Mouse (Mus musculus) forebrain, embryonic 14.5 days (tissue): ENCODE measurements around the gene 9130019O22Rik. TPM values are rescaled to one million over a fixed set of nuclear protein-coding genes. Genes with fewer than 3 reads are reported as not detected.

ENCODE experiments used
- ATAC-seq: fragments of 200-750 bp; cut with Nextera tagmentation; 2 replicates; pipeline ENCODE4 v1.8.0; 2017; ENCODE audit warnings: mild to moderate bottlenecking, moderate library complexity
- DNase-seq: peaks from one replicate; pipeline ENCODE4 v3.0.0-alpha.2; 2015; ENCODE audit warnings: low spot score
- H3K27ac ChIP-seq: fragments of 300-500 bp; sonication (generic); 2 replicates; pipeline ENCODE4 v1.5.1; 2014; ENCODE audit warnings: low read depth, mild to moderate bottlenecking, control low read depth, low read length, moderate library complexity
- H3K27me3 ChIP-seq: fragments of 300-500 bp; sonication (generic); replicated peaks from 2 replicates; pipeline ENCODE4 v1.6.1; 2014; ENCODE audit warnings: low read length, control low read depth, mixed read lengths; ENCODE audit not compliant: control insufficient read depth, insufficient read depth
- H3K36me3 ChIP-seq: fragments of 300-500 bp; sonication (generic); 2 replicates; pipeline ENCODE4 v1.6.1; 2014; ENCODE audit warnings: low read length, control low read depth; ENCODE audit not compliant: control insufficient read depth, insufficient read depth
- H3K4me1 ChIP-seq: fragments of 300-500 bp; sonication (generic); 2 replicates; pipeline ENCODE4 v1.6.1; 2014; ENCODE audit warnings: antibody characterized with exemption, low read length, control low read depth; ENCODE audit not compliant: control insufficient read depth, insufficient read depth
- H3K4me2 ChIP-seq: fragments of 300-500 bp; sonication (generic); 2 replicates; pipeline ENCODE4 v1.6.1; 2014; ENCODE audit warnings: mild to moderate bottlenecking, control low read depth, low read length
- H3K4me3 ChIP-seq: fragments of 300-500 bp; sonication (generic); 2 replicates; pipeline ENCODE4 v1.5.1; 2014; ENCODE audit warnings: low read depth, low read length, control low read depth
- H3K9ac ChIP-seq: fragments of 300-500 bp; sonication (generic); 2 replicates; pipeline ENCODE4 v1.6.1; 2014; ENCODE audit warnings: mild to moderate bottlenecking, low read length, control low read depth, moderate library complexity
- H3K9me3 ChIP-seq: fragments of 300-500 bp; sonication (generic); replicated peaks from 2 replicates; pipeline ENCODE4 v1.6.1; 2016; ENCODE audit warnings: low read length, control low read depth, mixed read lengths; ENCODE audit not compliant: control insufficient read depth
- WGBS: fragments of 180-500 bp; shearing (Covaris S2); extraction: QIAGEN DNeasy Blood & Tissue Kit; methylation state at CpG from one replicate; pipeline ENCODE4 v1.1.7; 2014; 5-methylcytosine and 5-hydroxymethylcytosine counted together
- polyA plus RNA-seq: library from polyadenylated mRNA; unstranded; fragments of >200 nt; fragmentation: Nextera tagmentation; extraction: Ambion mirVana; gene quantifications from 2 replicates; pipeline ENCODE4 v1.2.1, GENCODE M21; 2014

The 9130019O22Rik gene
- 5.5 and 6.6 TPM in 2 replicates for polyA plus RNA-seq

- no peaks in the 10 kb centered on the region for H3K27me3 ChIP-seq
- H3K4me1 ChIP-seq = no peaks in the 10 kb centered on the region
- H3K36me3 ChIP-seq = peaks cover 7% of the 10 kb centered on the region
- peak; percentile 92 for ATAC-seq
- 24% methylated on average over 37 of the region's 38 CpGs for WGBS
- DNase-seq = peak; percentile 94
- peak within 1 kb of the TSS; percentile 51 for H3K4me3 ChIP-seq
- H3K27ac ChIP-seq = no peak within 1 kb of the TSS
- H3K4me2 ChIP-seq = peak within 1 kb of the TSS; percentile 59
- H3K9ac ChIP-seq = peak within 1 kb of the TSS; percentile 68
- no peaks in the 10 kb centered on the region for H3K9me3 ChIP-seq
Measured at GRCm38 (mm10) chr7:127386641-127387392, at the start of gene 9130019O22Rik. 9130019O22Rik (minus strand) TSS chr7:127387166.

- DNase-seq = no peak
- no peaks in the 10 kb centered on the region for H3K4me1 ChIP-seq
- no peak for ATAC-seq
- WGBS = 95% methylated on average over 4 of the region's 4 CpGs
- H3K4me3 ChIP-seq = no peak overlapping the region
- H3K9me3 ChIP-seq = 0 out of 2 replicates have a peak, but pooled peaks cover 2% of the 10 kb centered on the region
- H3K4me2 ChIP-seq = no peak overlapping the region
- H3K27me3 ChIP-seq = peaks cover 5% of the 10 kb centered on the region; the same call in 1 of the 2 replicates
- no peak overlapping the region for H3K9ac ChIP-seq
- no peaks in the 10 kb centered on the region for H3K36me3 ChIP-seq
- no peak overlapping the region for H3K27ac ChIP-seq
Measured at GRCm38 (mm10) chr7:127435206-127435605, 48.2 kb upstream of the 9130019O22Rik start.

GRCm38 (mm10) chr7:127426354-127426753, 39.4 kb upstream of the 9130019O22Rik start:
- 71% methylated on average over 3 of the region's 3 CpGs for WGBS
- 0 out of 2 replicates have a peak, but pooled peaks cover 4% of the 10 kb centered on the region for H3K27me3 ChIP-seq

GRCm38 (mm10) chr7:127425911-127426310, 38.9 kb upstream of the 9130019O22Rik start:
- no peaks in the 10 kb centered on the region for H3K36me3 ChIP-seq
- peaks cover 3% of the 10 kb centered on the region for H3K4me1 ChIP-seq
- no peak overlapping the region for H3K9ac ChIP-seq
- H3K9me3 ChIP-seq = no peaks in the 10 kb centered on the region
- no peak overlapping the region for H3K4me3 ChIP-seq
- H3K4me2 ChIP-seq = no peak overlapping the region
- 83% methylated on average over 2 of the region's 2 CpGs for WGBS
- H3K27me3 ChIP-seq = 0 out of 2 replicates have a peak, but pooled peaks cover 4% of the 10 kb centered on the region
- no peak for DNase-seq
- ATAC-seq = no peak
- H3K27ac ChIP-seq = no peak overlapping the region

More at GRCm38 (mm10) chr7:127426354-127426753, 39.4 kb upstream of the 9130019O22Rik start:
- Histone ChIP-seq H3K4me3 (no peak overlapping the region), H3K9me3 (no peaks in the 10 kb centered on the region), H3K36me3 (no peaks in the 10 kb centered on the region), H3K27ac (no peak overlapping the region), H3K4me2 (no peak overlapping the region), H3K9ac (no peak overlapping the region), H3K4me1 (no peaks in the 10 kb centered on the region)
- no peak for ATAC-seq
- DNase-seq = no peak

- H3K36me3 ChIP-seq = no peaks in the 10 kb centered on the region
- no peaks in the 10 kb centered on the region for H3K9me3 ChIP-seq
- ATAC-seq (no peak), DNase-seq (no peak)
- no peak overlapping the region for H3K9ac ChIP-seq
- 89% methylated on average over 3 of the region's 3 CpGs for WGBS
- H3K4me2 ChIP-seq = no peak overlapping the region
- H3K4me1 ChIP-seq = peaks cover 5% of the 10 kb centered on the region
- no peak overlapping the region for H3K4me3 ChIP-seq
- 0 out of 2 replicates have a peak, but pooled peaks cover 4% of the 10 kb centered on the region for H3K27me3 ChIP-seq
- H3K27ac ChIP-seq = no peak overlapping the region
Measured at GRCm38 (mm10) chr7:127425291-127425690, 38.3 kb upstream of the 9130019O22Rik start.

- DNase-seq = peak; percentile 65
- H3K27ac ChIP-seq = no peak overlapping the region
- peak overlapping the region; percentile 75 for H3K4me3 ChIP-seq
- ATAC-seq = peak; percentile 78
- H3K27me3 ChIP-seq = 0 out of 2 replicates have a peak, but pooled peaks cover 4% of the 10 kb centered on the region
- no peaks in the 10 kb centered on the region for H3K9me3 ChIP-seq
- H3K9ac ChIP-seq = peak overlapping the region; percentile 92; the same call in 1 of the 2 replicates
- peaks cover 18% of the 10 kb centered on the region for H3K36me3 ChIP-seq
- WGBS = under 1% methylated on average over 15 of the region's 15 CpGs
- H3K4me2 ChIP-seq = peak overlapping the region; percentile 81
- H3K4me1 ChIP-seq = peaks cover 5% of the 10 kb centered on the region
Measured at GRCm38 (mm10) chr7:127422247-127422646, 35.3 kb upstream of the 9130019O22Rik start.

- DNase-seq (peak; percentile 94), ATAC-seq (peak; percentile 99)
- peaks cover 5% of the 10 kb centered on the region for H3K4me1 ChIP-seq
- no peaks in the 10 kb centered on the region for H3K9me3 ChIP-seq
- peak within 1 kb of the TSS; percentile 75 for H3K4me3 ChIP-seq
- peak within 1 kb of the TSS; percentile 92 for H3K9ac ChIP-seq
- peak within 1 kb of the TSS; percentile 58 for H3K27ac ChIP-seq
- H3K27me3 ChIP-seq = 0 out of 2 replicates have a peak, but pooled peaks cover 4% of the 10 kb centered on the region
- peak within 1 kb of the TSS; percentile 81 for H3K4me2 ChIP-seq
- WGBS = 1% methylated on average over 44 of the region's 48 CpGs
- H3K36me3 ChIP-seq = peaks cover 18% of the 10 kb centered on the region
Measured at GRCm38 (mm10) chr7:127421388-127422191, 34.6 kb upstream of the 9130019O22Rik start, which contains the start of gene Zfp688. Zfp688 (minus strand) TSS chr7:127422068.

GRCm38 (mm10) chr7:127411418-127411817, 24.5 kb upstream of the 9130019O22Rik start:
- no peaks in the 10 kb centered on the region for H3K9me3 ChIP-seq
- no peaks in the 10 kb centered on the region for H3K4me1 ChIP-seq
- no peak overlapping the region for H3K27ac ChIP-seq
- ATAC-seq (no peak), DNase-seq (no peak)
- H3K9ac ChIP-seq = no peak overlapping the region
- no peak overlapping the region for H3K4me3 ChIP-seq
- no peak overlapping the region for H3K4me2 ChIP-seq
- 88% methylated on average over 2 of the region's 2 CpGs for WGBS
- no peaks in the 10 kb centered on the region for H3K36me3 ChIP-seq
- 0 out of 2 replicates have a peak, but pooled peaks cover 2% of the 10 kb centered on the region for H3K27me3 ChIP-seq
